Mouse (Mus musculus): ENCODE measurements at regions not wholly inside any gene's neighbourhood (a gene's known extent, or its start where the extent isn't known, plus 50 kb on each side); places are given as distances from the start of the nearest gene placed in this dataset.

- ATAC-seq (ENCODE audit: low read depth), result no peak
- H3K9ac ChIP-seq, result no peak overlapping the region
- no peaks in the 10 kb centered on the region for H3K9me3 ChIP-seq (replicated peaks)
- 50% methylated on average over 3 of the region's 3 CpGs for WGBS (ENCODE audit: insufficient replicate concordance)
- no peak overlapping the region for H3K4me2 ChIP-seq
- H3K4me3 ChIP-seq (replicated peaks), result no peak overlapping the region
- no peak overlapping the region for H3K27ac ChIP-seq
- H3K27me3 ChIP-seq, result no peaks in the 10 kb centered on the region
- H3K36me3 ChIP-seq, result no peaks in the 10 kb centered on the region
- DNase-seq, result no peak
- H3K4me1 ChIP-seq (replicated peaks), result no peaks in the 10 kb centered on the region
Observed at GRCm38 (mm10) chr4:93986189-93986588, 570.2 kb upstream of the Gm10306 start.

GRCm38 (mm10) chr4:93990273-93990869 is 566.0 kb upstream of the Gm10306 start:
- Histone ChIP-seq H3K4me2 (no peak overlapping the region), H3K9ac (no peak overlapping the region), H3K4me3 (replicated peaks) (no peak overlapping the region), H3K36me3 (no peaks in the 10 kb centered on the region), H3K27ac (no peak overlapping the region), H3K27me3 (no peaks in the 10 kb centered on the region), H3K4me1 (replicated peaks) (no peaks in the 10 kb centered on the region), H3K9me3 (replicated peaks) (no peaks in the 10 kb centered on the region)
- ATAC-seq (ENCODE audit: low read depth), result no peak
- 59% methylated on average over 7 of the region's 7 CpGs for WGBS (ENCODE audit: insufficient replicate concordance)
- DNase-seq, result no peak

GRCm38 (mm10) chr4:94005818-94006217 is 550.5 kb upstream of the Gm10306 start:
- no peak for DNase-seq
- ATAC-seq (ENCODE audit: low read depth), result no peak
- Histone ChIP-seq H3K27ac (no peak overlapping the region), H3K4me3 (replicated peaks) (no peak overlapping the region), H3K36me3 (no peaks in the 10 kb centered on the region), H3K27me3 (no peaks in the 10 kb centered on the region), H3K9ac (no peak overlapping the region), H3K9me3 (replicated peaks) (no peaks in the 10 kb centered on the region), H3K4me2 (no peak overlapping the region), H3K4me1 (replicated peaks) (no peaks in the 10 kb centered on the region)
- WGBS (ENCODE audit: insufficient replicate concordance), result 16% methylated on average over 1 of the region's 1 CpGs

GRCm38 (mm10) chr4:94007088-94007768 is 549.1 kb upstream of the Gm10306 start:
- Histone ChIP-seq H3K9ac (no peak overlapping the region), H3K4me3 (replicated peaks) (no peak overlapping the region), H3K9me3 (replicated peaks) (no peaks in the 10 kb centered on the region), H3K27ac (no peak overlapping the region), H3K36me3 (no peaks in the 10 kb centered on the region), H3K4me2 (no peak overlapping the region), H3K27me3 (no peaks in the 10 kb centered on the region), H3K4me1 (replicated peaks) (no peaks in the 10 kb centered on the region)
- ATAC-seq (ENCODE audit: low read depth) (no peak), DNase-seq (no peak)
- 40% methylated on average over 8 of the region's 8 CpGs for WGBS (ENCODE audit: insufficient replicate concordance)

- Histone ChIP-seq H3K36me3 (no peaks in the 10 kb centered on the region), H3K9ac (no peak overlapping the region), H3K4me1 (replicated peaks) (no peaks in the 10 kb centered on the region), H3K27ac (no peak overlapping the region), H3K27me3 (no peaks in the 10 kb centered on the region), H3K4me3 (replicated peaks) (no peak overlapping the region), H3K4me2 (no peak overlapping the region), H3K9me3 (replicated peaks) (no peaks in the 10 kb centered on the region)
- WGBS (ENCODE audit: insufficient replicate concordance), result 53% methylated on average over 2 of the region's 2 CpGs
- ATAC-seq (ENCODE audit: low read depth) (no peak), DNase-seq (no peak)
Observed at GRCm38 (mm10) chr4:94015713-94016112, 540.6 kb upstream of the Gm10306 start.

- ATAC-seq (ENCODE audit: low read depth), result no peak
- H3K9me3 ChIP-seq (replicated peaks), result no peaks in the 10 kb centered on the region
- DNase-seq, result no peak
- no peak overlapping the region for H3K27ac ChIP-seq
- no peak overlapping the region for H3K4me3 ChIP-seq (replicated peaks)
- 39% methylated on average over 3 of the region's 3 CpGs for WGBS (ENCODE audit: insufficient replicate concordance)
- no peaks in the 10 kb centered on the region for H3K36me3 ChIP-seq
- H3K27me3 ChIP-seq, result no peaks in the 10 kb centered on the region
- no peak overlapping the region for H3K9ac ChIP-seq
- no peaks in the 10 kb centered on the region for H3K4me1 ChIP-seq (replicated peaks)
- H3K4me2 ChIP-seq, result no peak overlapping the region
Observed at GRCm38 (mm10) chr4:94017702-94018101, 538.6 kb upstream of the Gm10306 start.

- no peak overlapping the region for H3K27ac ChIP-seq
- H3K27me3 ChIP-seq, result no peaks in the 10 kb centered on the region
- H3K4me3 ChIP-seq (replicated peaks), result no peak overlapping the region
- DNase-seq (no peak), ATAC-seq (ENCODE audit: low read depth) (no peak)
- H3K4me1 ChIP-seq (replicated peaks), result no peaks in the 10 kb centered on the region
- WGBS (ENCODE audit: insufficient replicate concordance), result 58% methylated on average over 5 of the region's 5 CpGs
- no peaks in the 10 kb centered on the region for H3K36me3 ChIP-seq
- no peak overlapping the region for H3K4me2 ChIP-seq
- no peaks in the 10 kb centered on the region for H3K9me3 ChIP-seq (replicated peaks)
- H3K9ac ChIP-seq, result no peak overlapping the region
Observed at GRCm38 (mm10) chr4:94049629-94050310, 506.6 kb upstream of the Gm10306 start.

- 58% methylated on average over 11 of the region's 11 CpGs for WGBS (ENCODE audit: insufficient replicate concordance)
- no peak for DNase-seq
- Histone ChIP-seq H3K4me2 (no peak overlapping the region), H3K4me3 (replicated peaks) (no peak overlapping the region), H3K9me3 (replicated peaks) (no peaks in the 10 kb centered on the region), H3K27me3 (no peaks in the 10 kb centered on the region), H3K36me3 (no peaks in the 10 kb centered on the region), H3K27ac (no peak overlapping the region), H3K4me1 (replicated peaks) (no peaks in the 10 kb centered on the region), H3K9ac (no peak overlapping the region)
- ATAC-seq (ENCODE audit: low read depth), result no peak
Observed at GRCm38 (mm10) chr4:94052249-94053162, 503.8 kb upstream of the Gm10306 start.

- Histone ChIP-seq H3K36me3 (no peaks in the 10 kb centered on the region), H3K27ac (no peak overlapping the region), H3K4me2 (no peak overlapping the region), H3K4me3 (replicated peaks) (no peak overlapping the region), H3K9me3 (replicated peaks) (peaks cover 4% of the 10 kb centered on the region; the same call in 1 of the 2 replicates), H3K9ac (no peak overlapping the region), H3K4me1 (replicated peaks) (no peaks in the 10 kb centered on the region), H3K27me3 (no peaks in the 10 kb centered on the region)
- WGBS (ENCODE audit: insufficient replicate concordance), result 61% methylated on average over 9 of the region's 9 CpGs
- ATAC-seq (ENCODE audit: low read depth), result no peak
- no peak for DNase-seq
Observed at GRCm38 (mm10) chr4:94073178-94073870, 483.0 kb upstream of the Gm10306 start.

- Histone ChIP-seq H3K27me3 (no peaks in the 10 kb centered on the region), H3K4me3 (replicated peaks) (no peak overlapping the region), H3K4me1 (replicated peaks) (no peaks in the 10 kb centered on the region), H3K9ac (no peak overlapping the region), H3K27ac (no peak overlapping the region), H3K36me3 (no peaks in the 10 kb centered on the region), H3K9me3 (replicated peaks) (no peaks in the 10 kb centered on the region), H3K4me2 (no peak overlapping the region)
- 54% methylated on average over 3 of the region's 3 CpGs for WGBS (ENCODE audit: insufficient replicate concordance)
- no peak for ATAC-seq (ENCODE audit: low read depth)
- no peak for DNase-seq
Observed at GRCm38 (mm10) chr4:94082839-94083238, 473.5 kb upstream of the Gm10306 start.

GRCm38 (mm10) chr4:94094379-94094778 is 462.0 kb upstream of the Gm10306 start:
- Histone ChIP-seq H3K27me3 (no peaks in the 10 kb centered on the region), H3K4me3 (replicated peaks) (no peak overlapping the region), H3K27ac (no peak overlapping the region), H3K36me3 (no peaks in the 10 kb centered on the region), H3K4me2 (no peak overlapping the region), H3K4me1 (replicated peaks) (no peaks in the 10 kb centered on the region), H3K9ac (no peak overlapping the region), H3K9me3 (replicated peaks) (no peaks in the 10 kb centered on the region)
- ATAC-seq (ENCODE audit: low read depth), result no peak
- WGBS (ENCODE audit: insufficient replicate concordance), result 53% methylated on average over 5 of the region's 5 CpGs
- DNase-seq, result no peak
